Mouse (Mus musculus) cerebellum, postnatal 36 days (tissue): ENCODE data around the gene Rrp9.
"Not testable (repeated sequence)": the region's sequence is repeated elsewhere in the genome, so short reads cannot be mapped to it uniquely, and the experiment has no call there.

ENCODE experiments used
- DNase-seq, 2 experiments: peaks; one replicate each; pipeline ENCODE4 v3.0.0; 2021 to 2022; ENCODE audit warnings: mixed read lengths in 2 of 2

Rrp9 gene

GRCm38 (mm10) chr9:106475046-106475445 is 717 bp upstream of the Rrp9 start:
- peak in 1 of 2 experiments; percentile 9 for DNase-seq

- DNase-seq, result no peak
These were observed 500 bp downstream of the Rrp9 start for GRCm38 (mm10) chr9:106476002-106476923.

- peak; percentile 97 to 99 for DNase-seq
These were observed 1.2 kb downstream of the Rrp9 start, which contains the start of gene Parp3 for GRCm38 (mm10) chr9:106476924-106477484. Gene Parp3 (minus strand): TSS chr9:106476949.

- no peak for DNase-seq
These were observed 1.9 kb downstream of the Rrp9 start for GRCm38 (mm10) chr9:106477649-106478048.

GRCm38 (mm10) chr9:106478101-106478500 is 2.3 kb downstream of the Rrp9 start:
- no peak for DNase-seq

GRCm38 (mm10) chr9:106480541-106480940 is 4.8 kb downstream of the Rrp9 start:
- no peak for DNase-seq

- DNase-seq, result no peak
These were observed 5.3 kb downstream of the Rrp9 start for GRCm38 (mm10) chr9:106481075-106481474.

GRCm38 (mm10) chr9:106481676-106482075 is 5.9 kb downstream of the Rrp9 start:
- DNase-seq, result no peak

GRCm38 (mm10) chr9:106482578-106483115 is 6.9 kb downstream of the Rrp9 start:
- DNase-seq, result no peak

GRCm38 (mm10) chr9:106483136-106483535 is 7.4 kb downstream of the Rrp9 start:
- no peak for DNase-seq

- DNase-seq, result no peak
These were observed 7.8 kb downstream of the Rrp9 start for GRCm38 (mm10) chr9:106483606-106484005.

- DNase-seq, result no peak
These were observed 9.3 kb downstream of the Rrp9 start for GRCm38 (mm10) chr9:106485076-106485475.

GRCm38 (mm10) chr9:106487602-106488001 is 11.8 kb downstream of the Rrp9 start:
- not testable (repeated sequence) for DNase-seq

GRCm38 (mm10) chr9:106499667-106500066 is 23.9 kb downstream of the Rrp9 start, which contains the start of gene Iqcf1:
Gene Iqcf1 (plus strand): TSS chr9:106499967.
- no peak for DNase-seq

GRCm38 (mm10) chr9:106501846-106502245 is 26.1 kb downstream of the Rrp9 start:
- no peak for DNase-seq

GRCm38 (mm10) chr9:106504246-106504645 is 28.5 kb downstream of the Rrp9 start:
- no peak for DNase-seq

- DNase-seq, result no peak
These were observed 33.6 kb downstream of the Rrp9 start for GRCm38 (mm10) chr9:106509356-106509755.

- DNase-seq, result no peak
These were observed 37.1 kb downstream of the Rrp9 start for GRCm38 (mm10) chr9:106512729-106513450.

GRCm38 (mm10) chr9:106513566-106513965 is 37.8 kb downstream of the Rrp9 start:
- DNase-seq, result no peak

- DNase-seq, result no peak
These were observed 38.5 kb downstream of the Rrp9 start, which contains the start of gene Iqcf5 for GRCm38 (mm10) chr9:106514273-106514672. Gene Iqcf5 (plus strand): TSS chr9:106514573.

GRCm38 (mm10) chr9:106519433-106519832 is 43.7 kb downstream of the Rrp9 start:
- no peak for DNase-seq

GRCm38 (mm10) chr9:106519909-106520308 is 44.1 kb downstream of the Rrp9 start:
- no peak for DNase-seq

- DNase-seq, result no peak
These were observed 56.1 kb downstream of the Rrp9 start for GRCm38 (mm10) chr9:106531833-106532232.
